Mouse (Mus musculus) splenic B cell, adult 2 months (primary cell): ENCODE data around the gene 1700020A23Rik.

Experiments
- DNase-seq: peaks from one replicate; pipeline ENCODE4 v3.0.0-alpha.2; 2011; ENCODE audit warnings: low read depth, low spot score
- H3K27me3 ChIP-seq: 2 replicates; pipeline ENCODE4 v1.6.1; 2012; ENCODE audit warnings: mild to moderate bottlenecking, low read length, moderate library complexity, mixed read lengths; ENCODE audit not compliant: control insufficient read depth, poor library complexity, insufficient read depth, severe bottlenecking
- H3K36me3 ChIP-seq: 2 replicates; pipeline ENCODE4 v1.6.1; 2012; ENCODE audit warnings: mild to moderate bottlenecking, low read length, moderate library complexity, mixed read lengths; ENCODE audit not compliant: control insufficient read depth, poor library complexity, insufficient read depth, severe bottlenecking

1700020A23Rik gene

DNA sequence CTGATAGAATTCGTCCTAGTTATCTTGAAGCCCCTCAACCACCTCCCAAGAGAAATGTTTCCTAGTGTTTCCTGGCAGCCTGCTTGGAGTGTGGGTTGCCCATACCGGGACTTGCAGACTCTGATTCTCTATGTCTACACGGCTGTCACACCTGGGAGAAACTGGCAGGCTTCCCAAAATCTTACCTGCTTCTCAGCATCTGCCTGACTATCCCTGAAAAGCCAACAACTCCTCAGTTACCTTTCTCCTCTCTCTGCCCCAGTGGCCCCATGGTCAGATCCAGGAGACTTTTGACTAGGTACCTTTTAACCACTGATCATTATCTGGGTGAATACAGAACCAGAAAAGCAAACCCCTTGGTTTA is 46.6 kb downstream of the 1700020A23Rik start:
- no peaks in the 10 kb centered on the region for H3K27me3 ChIP-seq
- no peaks in the 10 kb centered on the region; the same call in 1 of the 2 replicates for H3K36me3 ChIP-seq
- DNase-seq: no peak

DNA sequence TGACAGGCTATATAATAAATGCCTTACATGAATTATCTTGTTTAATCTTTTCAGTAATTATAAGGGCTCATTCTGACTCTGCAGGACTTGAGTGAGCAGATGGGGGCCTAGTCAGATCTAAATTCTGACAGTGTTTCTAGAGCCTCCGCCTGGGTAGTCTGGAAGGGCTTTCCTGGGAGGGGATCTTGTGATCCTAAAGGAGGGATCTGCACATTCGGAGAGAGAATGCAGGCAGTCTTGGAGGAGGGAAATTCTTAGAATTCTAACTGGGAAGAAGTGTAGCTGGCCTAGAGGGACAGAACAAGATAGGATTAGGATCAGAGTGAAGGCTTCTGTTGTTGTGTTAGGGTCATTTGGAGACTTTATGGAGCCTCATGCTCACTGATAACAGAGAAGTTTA is 47.2 kb downstream of the 1700020A23Rik start:
- no peak for DNase-seq
- Histone ChIP-seq H3K36me3 (no peaks in the 10 kb centered on the region; the same call in 1 of the 2 replicates), H3K27me3 (no peaks in the 10 kb centered on the region)

DNA sequence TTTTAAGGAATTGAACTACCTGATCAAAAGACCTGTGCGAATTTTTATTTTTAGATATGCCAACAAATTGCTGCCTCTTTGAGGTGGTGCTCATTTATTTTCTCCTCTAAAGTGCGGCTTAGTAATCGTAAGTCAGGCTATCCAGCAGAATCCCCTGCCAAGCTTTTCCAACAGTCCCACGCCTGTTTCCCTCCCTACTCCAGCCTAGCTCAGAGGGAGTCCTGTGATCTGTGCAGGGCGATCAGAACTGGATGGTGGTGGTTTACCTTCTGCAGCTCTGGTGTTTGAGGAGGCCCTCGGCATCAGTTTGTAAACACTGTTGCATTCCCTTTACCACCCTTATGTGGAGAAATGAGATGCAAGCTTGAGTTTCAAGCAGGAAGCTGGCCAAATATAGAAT is 48.4 kb downstream of the 1700020A23Rik start:
- DNase-seq: no peak
- no peaks in the 10 kb centered on the region; the same call in 1 of the 2 replicates for H3K36me3 ChIP-seq
- H3K27me3 ChIP-seq: no peaks in the 10 kb centered on the region

DNA sequence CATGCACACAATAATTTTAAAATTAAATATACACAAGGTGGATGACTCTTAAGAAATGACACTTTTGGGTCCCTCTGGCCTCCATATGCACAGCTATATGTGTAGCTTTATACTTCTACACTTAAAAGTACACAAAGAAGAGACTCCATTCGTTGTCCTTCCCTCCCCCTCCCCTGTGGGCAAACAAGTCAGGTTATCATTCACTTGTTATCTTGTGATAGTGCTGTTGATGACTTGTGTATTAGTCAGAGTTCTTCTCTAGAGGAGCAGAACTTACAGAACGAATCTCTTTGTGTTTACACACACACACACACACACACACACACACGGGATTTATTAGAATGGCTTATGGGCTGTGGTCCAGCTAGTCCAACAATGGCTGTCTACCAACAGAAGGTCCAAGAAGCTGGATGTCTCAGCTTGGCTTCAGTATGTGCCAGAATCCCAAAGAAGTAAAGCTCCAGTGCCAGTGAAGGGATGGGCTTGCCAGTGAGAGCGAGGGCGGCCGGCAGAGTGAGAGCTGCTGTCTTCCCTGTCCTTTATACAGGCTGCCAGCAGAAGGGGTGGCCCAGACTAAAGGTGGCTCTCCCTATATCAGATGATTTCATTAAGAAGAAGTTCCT is 49.8 kb downstream of the 1700020A23Rik start:
- no peak for DNase-seq
- H3K27me3 ChIP-seq: no peaks in the 10 kb centered on the region

More for the DNA sequence above, 49.8 kb downstream of the 1700020A23Rik start:
- no peaks in the 10 kb centered on the region; the same call in 1 of the 2 replicates for H3K36me3 ChIP-seq
